Mouse (Mus musculus) hindbrain, embryonic 14.5 days (tissue): ENCODE data around the gene Cdkl3. TPM values are rescaled to one million over a fixed set of nuclear protein-coding genes. Genes with fewer than 3 reads are reported as not detected.

Experiments used
- ATAC-seq: fragments of 200-750 bp; cut with Nextera tagmentation; 2 replicates; pipeline ENCODE4 v1.8.0; 2017; ENCODE audit warnings: moderate number of reproducible peaks, mild to moderate bottlenecking, moderate TSS enrichment, moderate library complexity; ENCODE audit not compliant: low FRiP score
- DNase-seq: peaks from one replicate; pipeline ENCODE4 v3.0.0-alpha.2; 2015; ENCODE audit warnings: low spot score
- H3K27ac ChIP-seq: fragments of 300-500 bp; sonication (generic); 2 replicates; pipeline ENCODE4 v1.5.1; 2014; ENCODE audit warnings: mild to moderate bottlenecking, moderate library complexity
- H3K27me3 ChIP-seq: fragments of 300-500 bp; sonication (generic); 2 replicates; pipeline ENCODE4 v1.6.1; 2014; ENCODE audit warnings: mild to moderate bottlenecking, low read length, mixed read lengths; ENCODE audit not compliant: control insufficient read depth, insufficient read depth
- H3K36me3 ChIP-seq: fragments of 300-500 bp; sonication (generic); replicated peaks from 2 replicates; pipeline ENCODE4 v1.6.1; 2014; ENCODE audit not compliant: control insufficient read depth, insufficient read depth
- H3K4me1 ChIP-seq: fragments of 300-500 bp; sonication (generic); replicated peaks from 2 replicates; pipeline ENCODE4 v1.6.1; 2014; ENCODE audit warnings: antibody characterized with exemption, low read length, mixed read lengths; ENCODE audit not compliant: control insufficient read depth, insufficient read depth
- H3K4me2 ChIP-seq: fragments of 300-500 bp; sonication (generic); replicated peaks from 2 replicates; pipeline ENCODE4 v1.6.1; 2014; ENCODE audit warnings: mild to moderate bottlenecking, moderate library complexity
- H3K4me3 ChIP-seq: fragments of 300-500 bp; sonication (generic); replicated peaks from 2 replicates; pipeline ENCODE4 v1.5.1; 2014; ENCODE audit warnings: mild to moderate bottlenecking, low read length
- H3K9ac ChIP-seq: fragments of 300-500 bp; sonication (generic); 2 replicates; pipeline ENCODE4 v1.6.1; 2014
- H3K9me3 ChIP-seq: fragments of 300-500 bp; sonication (generic); 2 replicates; pipeline ENCODE4 v1.6.1; 2016; ENCODE audit warnings: low read length; ENCODE audit not compliant: control insufficient read depth
- WGBS: fragments of 180-500 bp; shearing (Covaris S2); extraction: QIAGEN DNeasy Blood & Tissue Kit; methylation state at CpG from one replicate; pipeline ENCODE4 v1.1.7; 2014; 5-methylcytosine and 5-hydroxymethylcytosine counted together
- polyA plus RNA-seq: library from polyadenylated mRNA; unstranded; fragments of >200 nt; fragmentation: Nextera tagmentation; extraction: Ambion mirVana; gene quantifications from 2 replicates; pipeline ENCODE4 v1.2.1, GENCODE M21; 2014

Gene Cdkl3
- polyA plus RNA-seq, 1 experiment from 2014 or later, result 25.9 TPM

- Histone ChIP-seq H3K36me3 (no peaks in the 10 kb centered on the region), H3K9ac (no peak overlapping the region), H3K4me2 (no peak overlapping the region), H3K4me1 (no peaks in the 10 kb centered on the region), H3K4me3 (no peak overlapping the region), H3K27ac (no peak overlapping the region), H3K9me3 (no peaks in the 10 kb centered on the region), H3K27me3 (no peaks in the 10 kb centered on the region)
- DNase-seq (no peak), ATAC-seq (no peak)
- WGBS, result 7% methylated on average over 5 of the region's 5 CpGs
Measured at GRCm38 (mm10) chr11:52065841-52066240, 61.8 kb downstream of the Cdkl3 start.

GRCm38 (mm10) chr11:52071768-52072167, 67.7 kb downstream of the Cdkl3 start:
- H3K27ac ChIP-seq, result no peak overlapping the region
- DNase-seq (no peak), ATAC-seq (no peak)
- 89% methylated on average over 10 of the region's 10 CpGs for WGBS
- no peaks in the 10 kb centered on the region for H3K36me3 ChIP-seq
- H3K9ac ChIP-seq, result no peak overlapping the region
- no peaks in the 10 kb centered on the region for H3K27me3 ChIP-seq
- no peak overlapping the region for H3K4me2 ChIP-seq
- H3K4me3 ChIP-seq, result no peak overlapping the region
- H3K4me1 ChIP-seq, result no peaks in the 10 kb centered on the region
- no peaks in the 10 kb centered on the region for H3K9me3 ChIP-seq

GRCm38 (mm10) chr11:52073528-52074170, 69.6 kb downstream of the Cdkl3 start:
- Histone ChIP-seq H3K36me3 (no peaks in the 10 kb centered on the region), H3K4me1 (no peaks in the 10 kb centered on the region), H3K9me3 (no peaks in the 10 kb centered on the region), H3K9ac (no peak overlapping the region), H3K27me3 (no peaks in the 10 kb centered on the region), H3K4me2 (no peak overlapping the region), H3K27ac (no peak overlapping the region), H3K4me3 (no peak overlapping the region)
- ATAC-seq, result no peak
- DNase-seq, result no peak
- 84% methylated on average over 8 of the region's 8 CpGs for WGBS

- Histone ChIP-seq H3K36me3 (no peaks in the 10 kb centered on the region), H3K9ac (no peak overlapping the region), H3K4me3 (no peak overlapping the region), H3K27me3 (no peaks in the 10 kb centered on the region), H3K4me2 (no peak overlapping the region), H3K9me3 (no peaks in the 10 kb centered on the region), H3K4me1 (0 out of 2 replicates have a peak, but pooled peaks cover under 1% of the 10 kb centered on the region), H3K27ac (no peak overlapping the region)
- DNase-seq, result no peak
- WGBS, result 76% methylated on average over 14 of the region's 14 CpGs
- ATAC-seq, result no peak
Measured at GRCm38 (mm10) chr11:52074626-52075470, 70.8 kb downstream of the Cdkl3 start.

GRCm38 (mm10) chr11:52075794-52076633, 72.0 kb downstream of the Cdkl3 start:
- H3K36me3 ChIP-seq, result no peaks in the 10 kb centered on the region
- peaks cover 6% of the 10 kb centered on the region for H3K4me1 ChIP-seq
- H3K27ac ChIP-seq, result no peak overlapping the region
- H3K4me2 ChIP-seq, result no peak overlapping the region
- 71% methylated on average over 19 of the region's 19 CpGs for WGBS
- H3K9ac ChIP-seq, result no peak overlapping the region
- no peaks in the 10 kb centered on the region for H3K27me3 ChIP-seq
- no peaks in the 10 kb centered on the region for H3K9me3 ChIP-seq
- no peak for DNase-seq
- ATAC-seq, result no peak
- no peak overlapping the region for H3K4me3 ChIP-seq

- H3K4me3 ChIP-seq, result no peak overlapping the region
- no peak overlapping the region for H3K27ac ChIP-seq
- H3K4me1 ChIP-seq, result peaks cover 6% of the 10 kb centered on the region
- 90% methylated on average over 6 of the region's 6 CpGs for WGBS
- no peak for ATAC-seq
- H3K36me3 ChIP-seq, result no peaks in the 10 kb centered on the region
- H3K9me3 ChIP-seq, result no peaks in the 10 kb centered on the region
- H3K9ac ChIP-seq, result no peak overlapping the region
- no peaks in the 10 kb centered on the region for H3K27me3 ChIP-seq
- no peak overlapping the region for H3K4me2 ChIP-seq
- DNase-seq, result no peak
Measured at GRCm38 (mm10) chr11:52076742-52077352, 72.8 kb downstream of the Cdkl3 start.

- DNase-seq, result no peak
- no peak overlapping the region for H3K9ac ChIP-seq
- no peak overlapping the region for H3K4me2 ChIP-seq
- no peaks in the 10 kb centered on the region for H3K9me3 ChIP-seq
- no peak overlapping the region for H3K4me3 ChIP-seq
- H3K27ac ChIP-seq, result no peak overlapping the region
- WGBS, result 85% methylated on average over 4 of the region's 4 CpGs
- H3K27me3 ChIP-seq, result no peaks in the 10 kb centered on the region
- no peaks in the 10 kb centered on the region for H3K36me3 ChIP-seq
- peaks cover 6% of the 10 kb centered on the region for H3K4me1 ChIP-seq
- no peak for ATAC-seq
Measured at GRCm38 (mm10) chr11:52077939-52078338, 73.9 kb downstream of the Cdkl3 start.

GRCm38 (mm10) chr11:52079978-52080377, 76.0 kb downstream of the Cdkl3 start:
- no peak for DNase-seq
- no peak overlapping the region for H3K9ac ChIP-seq
- ATAC-seq, result no peak
- H3K27me3 ChIP-seq, result no peaks in the 10 kb centered on the region
- no peak overlapping the region for H3K27ac ChIP-seq
- 9% methylated on average over 5 of the region's 5 CpGs for WGBS
- no peak overlapping the region for H3K4me2 ChIP-seq
- no peaks in the 10 kb centered on the region for H3K36me3 ChIP-seq
- H3K4me1 ChIP-seq, result peaks cover 6% of the 10 kb centered on the region
- no peaks in the 10 kb centered on the region for H3K9me3 ChIP-seq
- no peak overlapping the region for H3K4me3 ChIP-seq

GRCm38 (mm10) chr11:52080656-52081055, 76.6 kb downstream of the Cdkl3 start:
- Histone ChIP-seq H3K27me3 (no peaks in the 10 kb centered on the region), H3K9ac (no peak overlapping the region), H3K36me3 (no peaks in the 10 kb centered on the region), H3K4me1 (peaks cover 7% of the 10 kb centered on the region), H3K9me3 (no peaks in the 10 kb centered on the region), H3K4me3 (no peak overlapping the region), H3K4me2 (no peak overlapping the region), H3K27ac (no peak overlapping the region)
- no peak for DNase-seq
- ATAC-seq, result no peak
- 89% methylated on average over 2 of the region's 2 CpGs for WGBS
